Mouse (Mus musculus): ENCODE results near the gene Mars. TPM values are rescaled to one million over a fixed set of nuclear protein-coding genes. Genes with fewer than 3 reads are reported as not detected.

Mars gene
- total and polyA plus RNA-seq, 3 experiments, result 147 to 195 TPM; not detected in 1

- TF ChIP-seq POLR2A (IDR thresholded peaks at IDR 0.05; ENCODE audit: control insufficient read depth in 1 of 2, insufficient read depth in 1 of 2, low read depth in 1 of 2, low read length in 2 of 2, poor library complexity in 1 of 2), result peak; percentile 55 to 67; a peak in 3 of 4 replicates
- peak; percentile 73; the same call in 1 of the 2 replicates for TF ChIP-seq POLR2AphosphoS5 (IDR thresholded peaks at IDR 0.05; ENCODE audit: borderline replicate concordance, low read depth, low read length)
- peak; percentile 78; the same call in 1 of the 2 replicates for TF ChIP-seq MAZ (IDR thresholded peaks at IDR 0.05; ENCODE audit: low read depth, low read length)
- TF ChIP-seq JUND (IDR thresholded peaks at IDR 0.05; ENCODE audit: low read depth, low read length), result no peak
- no peak; the same call in 1 of the 2 replicates for TF ChIP-seq ELF1 (IDR thresholded peaks at IDR 0.05; ENCODE audit: low read depth, low read length)
- TF ChIP-seq ZNF384 (IDR thresholded peaks at IDR 0.05; ENCODE audit: low read depth, low read length), result no peak
- no peak for TF ChIP-seq CTCF (IDR thresholded peaks at IDR 0.05 in 2 of 3, conservative IDR thresholded peaks at IDR 0.05 in 1 of 3; ENCODE audit: control insufficient read depth in 1 of 3, insufficient read depth in 1 of 3, low read depth in 2 of 3, low read length in 3 of 3, poor library complexity in 1 of 3, severe bottlenecking in 1 of 3)
- no peak; the same call in 1 of the 2 replicates for TF ChIP-seq MXI1 (IDR thresholded peaks at IDR 0.05; ENCODE audit: low read depth, low read length)
- peak; percentile 32; the same call in 1 of the 2 replicates for TF ChIP-seq KAT2A (conservative IDR thresholded peaks at IDR 0.05; ENCODE audit: low read depth, low read length)
- peak; percentile 26; the same call in 1 of the 2 replicates for TF ChIP-seq NELFE (IDR thresholded peaks at IDR 0.05; ENCODE audit: low read depth, low read length)
- no peak for TF ChIP-seq ZC3H11A (IDR thresholded peaks at IDR 0.05; ENCODE audit: low read depth, low read length)
Measured at GRCm38 (mm10) chr10:127288800-127289572, 22.6 kb downstream of the Mars start, which contains the start of gene Mbd6 (continued).

- DNase-seq (ENCODE audit: low read depth, low spot score), result peak; percentile 86
- peaks cover 4 to 16% of the 10 kb centered on the region in 2 experiments; a peak in 3 of 4 replicates for H3K36me3 ChIP-seq (ENCODE audit: control insufficient read depth in 1 of 2, insufficient read depth in 2 of 2, low read length in 2 of 2)
- peaks cover 0 to 19% of the 10 kb centered on the region in 2 experiments; a peak in 2 of 4 replicates for H3K4me1 ChIP-seq (ENCODE audit: control insufficient read depth in 1 of 2, insufficient read depth in 2 of 2, low read length in 2 of 2)
- TF ChIP-seq ZC3H11A (IDR thresholded peaks at IDR 0.05; ENCODE audit: low read depth, low read length) (no peak), MAX (IDR thresholded peaks at IDR 0.05; ENCODE audit: low read length) (no peak), POLR2AphosphoS2 (IDR thresholded peaks at IDR 0.05; ENCODE audit: low read length) (no peak), RCOR1 (IDR thresholded peaks at IDR 0.05; ENCODE audit: low read depth, low read length) (no peak), KAT2A (conservative IDR thresholded peaks at IDR 0.05; ENCODE audit: low read depth, low read length) (no peak), POLR2A (IDR thresholded peaks at IDR 0.05; ENCODE audit: control insufficient read depth in 1 of 2, insufficient read depth in 1 of 2, low read depth in 1 of 2, low read length in 2 of 2, poor library complexity in 1 of 2) (no peak; a peak in 1 of 4 replicates), MXI1 (IDR thresholded peaks at IDR 0.05; ENCODE audit: low read depth, low read length) (peak; percentile 40), E2F4 (IDR thresholded peaks at IDR 0.05; ENCODE audit: borderline replicate concordance, low read depth, low read length) (no peak)
- no peaks in the 10 kb centered on the region for H3K9me3 ChIP-seq (replicated peaks; ENCODE audit: insufficient read depth, low read length)
- H3K27me3 ChIP-seq (ENCODE audit: control insufficient read depth in 1 of 2, insufficient read depth in 2 of 2, low read length in 2 of 2), result no peaks in the 10 kb centered on the region
- H3K9ac ChIP-seq (ENCODE audit: control insufficient read depth, low read depth, low read length, poor library complexity, severe bottlenecking), result peak overlapping the region; percentile 93
- peak overlapping the region; percentile 89 for H3K27ac ChIP-seq (ENCODE audit: control insufficient read depth, low read depth, low read length)
- H3K79me2 ChIP-seq (ENCODE audit: control insufficient read depth, insufficient read depth, low read length, poor library complexity), result peaks cover 70% of the 10 kb centered on the region
- H3K4me3 ChIP-seq (ENCODE audit: control insufficient read depth in 1 of 2, insufficient read depth in 1 of 2, low read depth in 2 of 2, low read length in 2 of 2), result peak overlapping the region; percentile 75 to 91
Measured at GRCm38 (mm10) chr10:127288328-127288799, 23.2 kb downstream of the Mars start.

- DNase-seq (ENCODE audit: low read depth, low spot score), result no peak
- TF ChIP-seq JUND (IDR thresholded peaks at IDR 0.05; ENCODE audit: low read depth, low read length) (no peak), UBTF (IDR thresholded peaks at IDR 0.05; ENCODE audit: borderline replicate concordance, insufficient read depth, low read depth, low read length) (no peak), E2F4 (IDR thresholded peaks at IDR 0.05; ENCODE audit: borderline replicate concordance, low read depth, low read length) (no peak), MXI1 (IDR thresholded peaks at IDR 0.05; ENCODE audit: low read depth, low read length) (peak; percentile 19; the same call in 1 of the 2 replicates), ZNF384 (IDR thresholded peaks at IDR 0.05; ENCODE audit: low read depth, low read length) (no peak), SIN3A (IDR thresholded peaks at IDR 0.05; ENCODE audit: low read length) (no peak; the same call in 1 of the 2 replicates), ZMIZ1 (IDR thresholded peaks at IDR 0.05; ENCODE audit: low read depth, low read length) (peak; percentile 65), SMC3 (IDR thresholded peaks at IDR 0.05; ENCODE audit: low read depth, low read length) (0 out of 2 replicates have a peak, but pooled peaks have one; percentile 12), CHD2 (IDR thresholded peaks at IDR 0.05; ENCODE audit: low read length) (0 out of 2 replicates have a peak, but pooled peaks have one; percentile 9), MAFK (IDR thresholded peaks at IDR 0.05; ENCODE audit: borderline replicate concordance, low read depth, low read length) (no peak), CHD1 (IDR thresholded peaks at IDR 0.05; ENCODE audit: low read depth, low read length) (0 out of 2 replicates have a peak, but pooled peaks have one; percentile 53), CTCF (IDR thresholded peaks at IDR 0.05 in 2 of 3, conservative IDR thresholded peaks at IDR 0.05 in 1 of 3; ENCODE audit: control insufficient read depth in 1 of 3, insufficient read depth in 1 of 3, low read depth in 2 of 3, low read length in 3 of 3, poor library complexity in 1 of 3, severe bottlenecking in 1 of 3) (no peak), TBP (IDR thresholded peaks at IDR 0.05; ENCODE audit: low read depth, low read length) (0 out of 2 replicates have a peak, but pooled peaks have one; percentile 19), NELFE (IDR thresholded peaks at IDR 0.05; ENCODE audit: low read depth, low read length) (0 out of 2 replicates have a peak, but pooled peaks have one; percentile 18), RCOR1 (IDR thresholded peaks at IDR 0.05; ENCODE audit: low read depth, low read length) (no peak)
- H3K27me3 ChIP-seq (ENCODE audit: control insufficient read depth in 1 of 2, insufficient read depth in 2 of 2, low read length in 2 of 2), result no peaks in the 10 kb centered on the region
- H3K36me3 ChIP-seq (ENCODE audit: control insufficient read depth in 1 of 2, insufficient read depth in 2 of 2, low read length in 2 of 2), result peaks cover 2 to 12% of the 10 kb centered on the region in 2 experiments; a peak in 3 of 4 replicates
- H3K27ac ChIP-seq (ENCODE audit: control insufficient read depth, low read depth, low read length), result peak overlapping the region; percentile 89
- peak overlapping the region; percentile 93 for H3K9ac ChIP-seq (ENCODE audit: control insufficient read depth, low read depth, low read length, poor library complexity, severe bottlenecking)
- peaks cover 65% of the 10 kb centered on the region for H3K79me2 ChIP-seq (ENCODE audit: control insufficient read depth, insufficient read depth, low read length, poor library complexity)
- H3K4me1 ChIP-seq (ENCODE audit: control insufficient read depth in 1 of 2, insufficient read depth in 2 of 2, low read length in 2 of 2), result peaks cover 0 to 15% of the 10 kb centered on the region in 2 experiments; a peak in 2 of 4 replicates
- H3K9me3 ChIP-seq (replicated peaks; ENCODE audit: insufficient read depth, low read length), result no peaks in the 10 kb centered on the region
- peak overlapping the region; percentile 75 to 91 for H3K4me3 ChIP-seq (ENCODE audit: control insufficient read depth in 1 of 2, insufficient read depth in 1 of 2, low read depth in 2 of 2, low read length in 2 of 2)
Measured at GRCm38 (mm10) chr10:127287936-127288293, 23.7 kb downstream of the Mars start.
